Mouse (Mus musculus): ENCODE measurements at regions not wholly inside any gene's neighbourhood (a gene's known extent, or its start where the extent isn't known, plus 50 kb on each side); places are given as distances from the start of the nearest gene placed in this dataset.

DNA sequence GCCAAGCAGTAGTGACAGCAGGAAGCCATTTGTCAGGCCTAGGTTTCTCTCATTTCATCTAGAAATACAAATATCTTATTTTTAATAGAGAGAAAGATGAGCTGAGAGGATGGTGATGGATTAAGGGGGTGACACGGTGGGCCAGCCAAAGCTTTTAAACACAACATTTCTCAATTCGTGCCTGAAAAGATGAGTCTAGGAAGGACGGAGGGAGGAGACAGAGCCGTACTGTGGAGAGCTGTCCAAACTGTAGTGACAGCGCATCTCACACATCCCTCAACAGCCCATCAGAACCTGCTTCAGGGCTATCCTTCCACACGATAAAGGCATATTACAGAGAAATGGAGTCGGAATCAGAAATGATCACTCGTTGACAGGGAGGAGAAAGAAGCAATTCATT lies 848.0 kb downstream of the Slc4a3 start:
- TF ChIP-seq CTCF (IDR thresholded peaks at IDR 0.05; ENCODE audit: low read depth) (no peak), EP300 (IDR thresholded peaks at IDR 0.05; ENCODE audit: low read depth) (no peak)

All from liver, postnatal 0 days (tissue).